Mouse (Mus musculus): Measurements from ENCODE around the gene Hsf2. TPM values are rescaled to one million over a fixed set of nuclear protein-coding genes. Genes with fewer than 3 reads are reported as not detected.

The Hsf2 gene
- polyA plus RNA-seq, 1 experiment from 2014 or later: 59.7 TPM

- Histone ChIP-seq H3K4me1 (peaks cover 14% of the 10 kb centered on the region; the same call in 1 of the 2 replicates), H3K4me2 (replicated peaks) (peak overlapping the region; percentile 71), H3K27me3 (replicated peaks) (no peaks in the 10 kb centered on the region), H3K36me3 (peaks cover 7% of the 10 kb centered on the region; the same call in 1 of the 2 replicates), H3K4me3 (peak overlapping the region; percentile 94), H3K27ac (peak overlapping the region; percentile 98), H3K9ac (peak overlapping the region; percentile 98), H3K9me3 (no peaks in the 10 kb centered on the region)
- under 1% methylated on average over 64 of the region's 65 CpGs for WGBS
- ATAC-seq (ENCODE audit: low FRiP score, low read depth): peak; percentile 76
Measured at GRCm38 (mm10) chr10:57486542-57487071, 422 bp downstream of the Hsf2 start.

- ATAC-seq (ENCODE audit: low FRiP score, low read depth): peak; percentile 36
- WGBS: under 1% methylated on average over 8 of the region's 8 CpGs
- peak overlapping the region; percentile 98 for H3K9ac ChIP-seq
Measured at GRCm38 (mm10) chr10:57487201-57487600, 1.0 kb downstream of the Hsf2 start.

DNA sequence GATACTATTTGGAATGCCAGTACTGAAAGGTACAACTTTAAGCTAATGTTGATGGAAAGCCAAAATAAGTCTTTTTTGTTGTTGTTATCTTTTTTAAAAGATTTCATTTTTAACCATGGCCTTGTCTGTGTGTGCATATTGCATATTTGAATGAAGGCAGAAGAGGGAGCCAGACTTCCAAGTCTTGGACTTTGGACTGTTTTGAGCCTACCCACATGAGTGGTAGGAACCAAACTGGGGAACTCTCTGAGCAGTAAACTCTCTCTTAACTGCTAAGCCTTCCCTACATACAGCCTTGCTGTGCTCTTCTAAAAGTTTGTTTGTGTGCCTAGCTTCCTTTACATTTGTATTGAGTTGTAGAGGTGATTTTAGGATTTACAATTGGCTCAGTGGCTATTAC is 2.4 kb downstream of the Hsf2 start:
- H3K27me3 ChIP-seq (replicated peaks): no peaks in the 10 kb centered on the region
- H3K4me2 ChIP-seq (replicated peaks): peak overlapping the region; percentile 71
- H3K36me3 ChIP-seq: peaks cover 13% of the 10 kb centered on the region
- ATAC-seq (ENCODE audit: low FRiP score, low read depth): no peak
- no peak overlapping the region for H3K27ac ChIP-seq
- peaks cover 14% of the 10 kb centered on the region; the same call in 1 of the 2 replicates for H3K4me1 ChIP-seq
- no peaks in the 10 kb centered on the region for H3K9me3 ChIP-seq
- H3K4me3 ChIP-seq: no peak overlapping the region
- H3K9ac ChIP-seq: no peak overlapping the region

More at GRCm38 (mm10) chr10:57487201-57487600, 1.0 kb downstream of the Hsf2 start:
- Histone ChIP-seq H3K4me3 (peak overlapping the region; percentile 94), H3K9me3 (no peaks in the 10 kb centered on the region), H3K4me2 (replicated peaks) (peak overlapping the region; percentile 71), H3K27me3 (replicated peaks) (no peaks in the 10 kb centered on the region), H3K27ac (no peak overlapping the region), H3K4me1 (peaks cover 14% of the 10 kb centered on the region; the same call in 1 of the 2 replicates), H3K36me3 (peaks cover 10% of the 10 kb centered on the region; the same call in 1 of the 2 replicates)

GRCm38 (mm10) chr10:57492050-57492449 is 5.9 kb downstream of the Hsf2 start:
- WGBS: 68% methylated on average over 2 of the region's 2 CpGs
- Histone ChIP-seq H3K9me3 (no peaks in the 10 kb centered on the region), H3K4me1 (peaks cover 14% of the 10 kb centered on the region; the same call in 1 of the 2 replicates), H3K9ac (no peak overlapping the region), H3K27me3 (replicated peaks) (no peaks in the 10 kb centered on the region), H3K4me3 (no peak overlapping the region), H3K27ac (no peak overlapping the region), H3K4me2 (replicated peaks) (no peak overlapping the region), H3K36me3 (peaks cover 15% of the 10 kb centered on the region)
- ATAC-seq (ENCODE audit: low FRiP score, low read depth): no peak

- no peak overlapping the region for H3K4me3 ChIP-seq
- H3K9me3 ChIP-seq: no peaks in the 10 kb centered on the region
- peaks cover 15% of the 10 kb centered on the region for H3K36me3 ChIP-seq
- H3K4me2 ChIP-seq (replicated peaks): no peak overlapping the region
- no peaks in the 10 kb centered on the region for H3K4me1 ChIP-seq
- H3K27ac ChIP-seq: no peak overlapping the region
- H3K27me3 ChIP-seq (replicated peaks): no peaks in the 10 kb centered on the region
- no peak for ATAC-seq (ENCODE audit: low FRiP score, low read depth)
- H3K9ac ChIP-seq: no peak overlapping the region
- WGBS: 91% methylated on average over 9 of the region's 9 CpGs
Measured at GRCm38 (mm10) chr10:57499414-57500156, 13.4 kb downstream of the Hsf2 start.

GRCm38 (mm10) chr10:57514616-57515015 is 28.4 kb downstream of the Hsf2 start:
- Histone ChIP-seq H3K9me3 (no peaks in the 10 kb centered on the region), H3K4me3 (no peak overlapping the region), H3K27me3 (replicated peaks) (no peaks in the 10 kb centered on the region), H3K4me2 (replicated peaks) (no peak overlapping the region), H3K36me3 (peaks cover 64% of the 10 kb centered on the region), H3K4me1 (no peaks in the 10 kb centered on the region), H3K27ac (no peak overlapping the region), H3K9ac (no peak overlapping the region)
- ATAC-seq (ENCODE audit: low FRiP score, low read depth): no peak
- 94% methylated on average over 2 of the region's 2 CpGs for WGBS

DNA sequence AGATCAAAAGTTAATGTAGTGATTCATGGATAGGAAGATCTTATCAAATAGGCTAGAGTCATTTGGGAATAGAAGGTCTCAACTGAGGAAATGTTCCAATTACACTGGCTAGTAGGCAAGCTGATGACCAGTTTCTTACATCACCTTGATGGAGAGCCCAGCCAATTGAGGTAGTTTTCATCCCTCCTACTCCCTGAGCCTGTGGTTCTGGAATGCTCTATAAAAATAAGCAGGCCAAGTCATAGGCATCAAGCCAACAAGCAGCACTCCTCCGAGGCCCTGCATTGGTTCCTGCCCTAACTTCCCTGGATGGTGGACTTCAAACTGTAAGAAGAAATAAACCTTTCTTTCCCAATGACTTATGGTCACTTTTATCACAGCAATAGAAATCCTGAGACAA is 29.1 kb downstream of the Hsf2 start:
- Histone ChIP-seq H3K9ac (no peak overlapping the region), H3K4me2 (replicated peaks) (no peak overlapping the region), H3K4me3 (no peak overlapping the region), H3K27me3 (replicated peaks) (no peaks in the 10 kb centered on the region), H3K9me3 (no peaks in the 10 kb centered on the region), H3K27ac (no peak overlapping the region), H3K36me3 (peaks cover 67% of the 10 kb centered on the region), H3K4me1 (no peaks in the 10 kb centered on the region)
- peak; percentile 44; the same call in 1 of the 2 replicates for ATAC-seq (ENCODE audit: low FRiP score, low read depth)
- WGBS: 68% methylated on average over 1 of the region's 1 CpGs

DNA sequence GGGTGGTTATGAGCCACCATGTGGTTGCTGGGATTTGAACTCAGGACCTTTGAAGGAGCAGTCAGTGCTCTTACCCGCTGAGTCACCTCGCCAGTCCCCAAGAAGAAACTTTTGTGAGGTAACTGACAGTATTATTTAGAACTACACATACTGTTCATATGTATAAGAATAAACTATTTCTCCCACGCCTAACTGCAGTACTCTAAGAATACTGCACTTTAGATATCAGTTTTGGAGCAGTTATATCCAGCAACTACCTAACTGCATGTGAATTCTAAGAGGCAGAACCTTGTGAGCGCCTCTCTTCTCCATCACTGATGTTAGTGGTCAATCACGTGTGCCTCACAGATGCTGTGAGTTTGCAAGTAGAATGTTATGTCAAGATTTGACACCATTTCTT is 40.3 kb downstream of the Hsf2 start:
- Histone ChIP-seq H3K4me1 (peaks cover 23% of the 10 kb centered on the region), H3K4me3 (no peak overlapping the region), H3K36me3 (peaks cover 43% of the 10 kb centered on the region), H3K9me3 (no peaks in the 10 kb centered on the region), H3K27me3 (replicated peaks) (no peaks in the 10 kb centered on the region), H3K9ac (no peak overlapping the region), H3K27ac (no peak overlapping the region), H3K4me2 (replicated peaks) (no peak overlapping the region)
- no peak for ATAC-seq (ENCODE audit: low FRiP score, low read depth)
- WGBS: 97% methylated on average over 5 of the region's 5 CpGs

DNA sequence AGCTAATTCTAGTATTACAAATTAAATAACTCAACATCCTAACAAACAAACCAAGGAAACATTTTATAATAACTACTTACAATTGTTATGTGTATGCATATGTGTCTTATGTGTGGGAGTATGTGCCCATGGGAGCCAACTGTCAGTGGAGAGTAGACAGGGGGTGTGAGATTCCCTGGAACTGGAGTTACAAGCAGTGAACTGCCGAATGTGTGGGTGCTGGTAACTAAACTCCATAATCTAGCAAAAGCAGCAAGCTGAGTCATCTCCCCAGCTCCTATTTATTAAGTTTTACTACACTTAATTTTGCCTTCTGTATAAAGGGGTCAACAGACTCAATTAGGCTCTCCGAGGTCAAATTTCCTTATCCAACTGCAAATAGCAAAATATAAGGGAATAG is 44.9 kb downstream of the Hsf2 start:
- no peak for ATAC-seq (ENCODE audit: low FRiP score, low read depth)
- WGBS: 72% methylated on average over 2 of the region's 2 CpGs
- peaks cover 15% of the 10 kb centered on the region for H3K36me3 ChIP-seq

DNA sequence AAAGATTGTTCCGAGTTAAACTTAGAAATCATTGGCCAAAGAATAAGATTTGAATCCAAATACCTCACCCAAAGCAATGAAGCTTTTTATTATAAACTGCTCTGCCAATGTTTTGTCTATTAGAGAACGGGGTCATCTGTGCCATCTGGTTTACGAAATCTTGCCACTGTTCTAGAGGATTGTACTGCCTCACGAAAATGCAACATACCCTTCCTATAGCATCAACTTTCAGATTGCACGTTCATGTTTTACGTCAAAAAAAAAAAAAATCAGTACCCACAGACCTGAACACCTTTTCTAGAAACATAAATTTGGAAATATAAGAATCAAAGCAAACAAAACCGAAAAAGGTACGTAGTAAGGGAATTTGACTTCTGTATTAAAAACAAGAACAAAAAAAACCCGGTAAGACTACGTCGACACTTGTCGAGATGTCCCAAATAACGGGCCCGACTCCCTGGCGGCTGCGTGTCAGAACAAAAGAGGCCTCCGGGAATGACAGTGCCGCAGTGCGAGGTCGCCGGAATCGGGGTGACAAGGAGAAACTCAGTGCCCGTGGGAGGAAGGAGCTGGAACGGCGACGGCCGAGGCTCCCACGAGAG is 45.5 kb downstream of the Hsf2 start:
- H3K4me1 ChIP-seq: peaks cover 23% of the 10 kb centered on the region
- peaks cover 9% of the 10 kb centered on the region for H3K36me3 ChIP-seq
- no peaks in the 10 kb centered on the region for H3K9me3 ChIP-seq
- peak overlapping the region; percentile 64 for H3K4me2 ChIP-seq (replicated peaks)
- H3K27me3 ChIP-seq (replicated peaks): no peaks in the 10 kb centered on the region
- ATAC-seq (ENCODE audit: low FRiP score, low read depth): no peak
- peak overlapping the region; percentile 66 for H3K4me3 ChIP-seq
- H3K27ac ChIP-seq: peak overlapping the region; percentile 95
- 4% methylated on average over 28 of the region's 28 CpGs for WGBS
- peak overlapping the region; percentile 75 for H3K9ac ChIP-seq

More for the DNA sequence above, 44.9 kb downstream of the Hsf2 start:
- Histone ChIP-seq H3K4me1 (peaks cover 23% of the 10 kb centered on the region), H3K27me3 (replicated peaks) (no peaks in the 10 kb centered on the region), H3K4me2 (replicated peaks) (peak overlapping the region; percentile 64), H3K27ac (no peak overlapping the region), H3K4me3 (peak overlapping the region; percentile 66), H3K9ac (peak overlapping the region; percentile 75), H3K9me3 (no peaks in the 10 kb centered on the region)

DNA sequence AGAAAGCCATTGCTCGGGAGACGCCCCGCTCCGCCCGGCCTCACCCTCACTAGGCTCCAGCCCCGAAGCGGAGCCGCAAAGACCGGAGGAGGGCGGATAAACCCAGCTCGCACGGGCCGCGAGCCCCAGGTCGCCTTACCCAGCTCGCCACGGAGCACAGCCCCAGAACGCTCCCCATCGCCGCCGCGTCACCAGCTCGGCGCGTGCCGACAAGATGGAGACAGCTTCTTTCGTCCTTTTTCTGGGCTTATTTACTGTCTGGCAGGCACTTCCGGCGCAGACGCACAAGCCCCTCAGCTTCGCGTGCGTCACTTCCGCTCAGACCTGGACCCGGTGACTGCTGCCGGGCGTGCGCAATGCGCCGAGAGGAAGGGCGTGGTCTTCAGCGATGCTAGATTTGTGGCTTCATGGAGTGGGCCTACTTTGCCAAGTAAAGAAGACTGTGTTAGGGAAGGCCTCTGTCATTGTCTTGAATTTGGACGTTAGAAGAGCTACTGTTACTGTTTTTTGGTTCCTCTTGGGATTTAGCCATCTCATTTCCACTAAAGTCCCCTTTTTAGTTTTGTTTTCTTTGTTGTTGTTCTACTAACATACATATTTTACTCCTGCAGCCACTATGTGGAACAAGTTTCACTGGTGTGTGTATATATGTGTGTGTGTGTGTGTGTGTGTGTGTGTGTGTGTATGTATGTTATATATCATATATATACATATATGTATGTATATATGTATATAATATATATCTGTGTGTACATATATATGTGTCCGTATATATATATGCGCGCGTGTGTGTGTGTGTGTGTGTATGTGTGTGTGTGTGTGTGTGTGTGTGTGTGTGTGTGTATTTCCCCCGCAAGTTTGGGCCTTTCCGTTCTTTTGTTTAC is 46.3 kb downstream of the Hsf2 start, which contains the start of gene Serinc1:
Gene Serinc1, minus strand, starts transcription at position 313 of the 884 bp plus-strand sequence.
- Histone ChIP-seq H3K4me3 (peak within 1 kb of the TSS; percentile 66), H3K36me3 (0 out of 2 replicates have a peak, but pooled peaks cover 2% of the 10 kb centered on the region), H3K4me1 (peaks cover 23% of the 10 kb centered on the region), H3K9ac (peak within 1 kb of the TSS; percentile 75), H3K27me3 (replicated peaks) (no peaks in the 10 kb centered on the region), H3K9me3 (no peaks in the 10 kb centered on the region), H3K4me2 (replicated peaks) (peak within 1 kb of the TSS; percentile 64), H3K27ac (peak within 1 kb of the TSS; percentile 95)
- WGBS: 12% methylated on average over 49 of the region's 49 CpGs
- ATAC-seq (ENCODE audit: low FRiP score, low read depth): peak; percentile 99
